Mouse (Mus musculus) liver, embryonic 14.5 days (tissue): ENCODE measurements around the gene Gm10260.

Source experiments
- CTCF ChIP-seq: IDR thresholded peaks from 2 replicates; pipeline ENCODE4 v1.5.1; 2016; ENCODE audit warnings: antibody characterized with exemption, low read depth, control low read depth
- EP300 ChIP-seq: IDR thresholded peaks from 2 replicates; pipeline ENCODE4 v1.6.1; 2016; ENCODE audit warnings: antibody characterized with exemption, low read depth

DNA sequence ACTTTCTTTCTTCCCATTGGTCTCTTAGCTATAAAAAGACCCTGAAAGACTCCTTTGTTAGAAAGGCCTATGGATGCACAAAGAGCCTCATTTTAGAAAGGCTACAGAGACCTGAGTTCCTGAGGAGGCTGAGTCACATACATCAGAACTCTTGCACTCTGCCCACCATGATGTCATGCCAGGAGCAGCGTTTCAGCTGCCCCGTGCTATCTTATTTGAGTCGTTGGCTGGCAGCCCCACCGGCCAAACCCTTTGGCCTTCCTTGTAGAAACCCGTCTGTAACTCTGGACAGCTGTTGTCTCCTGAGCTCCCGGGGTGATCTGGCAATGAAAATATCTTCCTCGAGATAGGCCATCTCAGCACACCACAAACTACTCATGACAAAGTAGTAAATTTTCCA, 3.6 kb upstream of the Gm10260 start:
- TF ChIP-seq CTCF (no peak), EP300 (no peak)
